Mouse (Mus musculus): ENCODE measurements around the gene Kcnma1.

DNA sequence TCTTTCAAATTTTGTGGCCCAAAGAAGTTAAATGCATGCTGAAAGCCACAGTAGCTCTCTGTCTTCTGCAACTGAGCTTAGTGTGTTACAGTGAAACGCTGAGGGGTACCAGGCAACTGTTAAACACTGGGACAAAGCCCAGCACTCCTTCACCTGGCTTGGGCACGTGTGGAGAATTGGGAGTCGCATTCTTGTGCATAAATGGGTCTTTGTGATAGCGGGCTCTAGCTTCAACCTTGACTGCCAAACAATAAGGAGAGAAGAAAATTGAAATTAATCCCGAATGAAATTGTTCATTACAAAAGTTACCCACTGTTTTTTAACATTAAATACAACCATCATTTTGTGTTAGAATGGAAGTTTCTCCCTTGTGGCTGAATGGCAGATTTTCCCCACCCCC, 623.5 kb downstream of the Kcnma1 start:
- TF ChIP-seq CTCF (IDR thresholded peaks at IDR 0.05; ENCODE audit: extremely low read depth, insufficient read length, insufficient replicate concordance, low read depth, low read length) = no peak
- TF ChIP-seq POLR2A (IDR thresholded peaks at IDR 0.05; ENCODE audit: low read depth, low read length) = no peak
